In the genomic region with DNA sequence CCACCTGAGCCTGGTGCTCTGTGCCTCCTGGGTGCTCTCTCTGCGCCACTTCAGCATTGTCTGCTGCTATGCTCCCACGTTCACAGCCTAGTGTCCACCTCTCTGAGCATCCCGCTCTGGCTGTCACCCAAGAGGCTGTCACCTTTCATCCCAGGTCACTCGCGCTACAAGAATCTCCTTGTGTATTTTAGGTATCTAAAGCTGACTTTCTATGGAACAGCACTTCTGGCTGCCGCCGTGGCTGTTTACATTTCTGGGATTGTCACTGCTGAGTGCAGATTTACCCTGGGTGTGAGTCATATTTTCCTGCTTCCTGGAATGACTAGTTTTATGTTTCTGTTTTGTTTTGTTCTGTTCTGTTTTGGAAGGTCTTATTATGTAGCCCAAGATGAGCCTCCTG, we compare ENCODE assay signal across 11 mouse cellular contexts. TPM values are rescaled to one million over a fixed set of nuclear protein-coding genes. Genes with fewer than 3 reads are reported as not detected.
DNase-seq lines count a peak whose midpoint lies in the region; ATAC-seq and TF ChIP-seq lines count a peak whose summit lies in the region.
"Had no signal": no experiment of that assay in that cellular context is flagged by ENCODE, and none has a peak within 500 bp of the region (broad histone marks: within the 10 kb centered on the region; RNA-seq: fewer than 3 reads in every experiment).

No protein-coding gene starts in this region.

- no peak for TF ChIP-seq POLR2A in liver, adult 2 months (IDR thresholded peaks at IDR 0.05; ENCODE audit: extremely low read depth, insufficient read depth, low read length)
- TF ChIP-seq POLR2A in small intestine, adult 2 months (IDR thresholded peaks at IDR 0.05; ENCODE audit: low read depth, low read length): no peak

- peaks cover 34% of the 10 kb centered on the region for H3K79me2 ChIP-seq in liver, adult 2 months (ENCODE audit: control insufficient read depth, insufficient read depth, low read length)

- no peaks in the 10 kb centered on the region for H3K9me3 ChIP-seq in intestine, postnatal 0 days (ENCODE audit: control insufficient read depth)
- H3K9me3 ChIP-seq: hindbrain, embryonic 12.5 days had no signal

- ATAC-seq in intestine, postnatal 0 days: peak; percentile 1

- DNase-seq in heart, adult 11 months: peak; percentile 84
- no peak for DNase-seq in heart, adult 18-20 months
- DNase-seq in liver, adult 2 months (ENCODE audit: extremely low read depth, low read depth, low spot score): peak; percentile 14
- DNase-seq in liver: no peak
- no peak for DNase-seq in layer of hippocampus, postnatal 36 days
- DNase-seq in thymus, postnatal 36 days: no peak
- DNase-seq: B cell, adult 2 months had no signal

- peak overlapping the region; percentile 49 for H3K4me2 ChIP-seq in intestine, postnatal 0 days (replicated peaks; ENCODE audit: low read depth)
- H3K4me2 ChIP-seq: hindbrain, embryonic 12.5 days had no signal

- no peaks in the 10 kb centered on the region for H3K36me3 ChIP-seq in liver, adult 2 months (ENCODE audit: control insufficient read depth, insufficient read depth, low read length)
- no peaks in the 10 kb centered on the region for H3K36me3 ChIP-seq in intestine, postnatal 0 days (ENCODE audit: control insufficient read depth, insufficient read depth)
- H3K36me3 ChIP-seq in small intestine, adult 2 months (ENCODE audit: control insufficient read depth, insufficient read depth, low read length): no peaks in the 10 kb centered on the region
- H3K36me3 ChIP-seq: hindbrain, embryonic 12.5 days had no signal

- H3K27me3 ChIP-seq in liver, adult 2 months (ENCODE audit: control insufficient read depth, insufficient read depth, low read length): no peaks in the 10 kb centered on the region
- no peaks in the 10 kb centered on the region for H3K27me3 ChIP-seq in intestine, postnatal 0 days (replicated peaks; ENCODE audit: control insufficient read depth, insufficient read depth, low read length)
- H3K27me3 ChIP-seq in small intestine, adult 2 months (ENCODE audit: control insufficient read depth, insufficient read depth, low read length): no peaks in the 10 kb centered on the region
- H3K27me3 ChIP-seq: hindbrain, embryonic 12.5 days had no signal

- 26% methylated on average over 7 of the region's 7 CpGs for WGBS in liver, adult 2 months
- 29% methylated on average over 7 of the region's 7 CpGs for WGBS in intestine, postnatal 0 days
- 14% methylated on average over 7 of the region's 7 CpGs for WGBS in small intestine, adult 2 months

- TF ChIP-seq CTCF in liver, adult 2 months (IDR thresholded peaks at IDR 0.05; ENCODE audit: low read depth, low read length): no peak
- no peak for TF ChIP-seq CTCF in intestine, postnatal 0 days (IDR thresholded peaks at IDR 0.05; ENCODE audit: low read depth)
- TF ChIP-seq CTCF in small intestine, adult 2 months (IDR thresholded peaks at IDR 0.05; ENCODE audit: extremely low read depth, insufficient read length, insufficient replicate concordance, low read depth, low read length): no peak

- peaks cover 9% of the 10 kb centered on the region for H3K4me1 ChIP-seq in liver, adult 2 months (ENCODE audit: control insufficient read depth, insufficient read depth, low read length)
- H3K4me1 ChIP-seq in intestine, postnatal 0 days (replicated peaks; ENCODE audit: control insufficient read depth, insufficient read depth, low read length): 0 out of 2 replicates have a peak, but pooled peaks cover 18% of the 10 kb centered on the region
- H3K4me1 ChIP-seq in small intestine, adult 2 months (ENCODE audit: control insufficient read depth, insufficient read depth, insufficient read length, low read length): peaks cover 35% of the 10 kb centered on the region

- H3K4me3 ChIP-seq in liver, adult 2 months (ENCODE audit: insufficient read depth, low read depth, low read length): no peak overlapping the region
- no peak overlapping the region for H3K4me3 ChIP-seq in intestine, postnatal 0 days (ENCODE audit: low read depth, low read length)
- peak overlapping the region; percentile 2; the same call in 1 of the 2 replicates for H3K4me3 ChIP-seq in small intestine, adult 2 months (ENCODE audit: low read depth, low read length)
- H3K4me3 ChIP-seq: hindbrain, embryonic 12.5 days had no signal

- H3K27ac ChIP-seq in liver, adult 2 months (replicated peaks; ENCODE audit: insufficient read depth, low read depth, low read length): no peak overlapping the region
- H3K27ac ChIP-seq in intestine, postnatal 0 days (ENCODE audit: low read depth, low read length): peak overlapping the region; percentile 79
- H3K27ac ChIP-seq in small intestine, adult 2 months (ENCODE audit: insufficient read depth, low read depth, low read length): peak overlapping the region; percentile 98
- H3K27ac ChIP-seq: hindbrain, embryonic 12.5 days; liver, embryonic 14.5 days had no signal

- no peak overlapping the region for H3K9ac ChIP-seq in liver, adult 2 months (ENCODE audit: low read depth, low read length)
- no peak overlapping the region for H3K9ac ChIP-seq in intestine, postnatal 0 days (ENCODE audit: low read depth, low read length)
- H3K9ac ChIP-seq: hindbrain, embryonic 12.5 days; liver, embryonic 14.5 days had no signal

RNA-seq across cellular contexts. Expression of a gene that starts 21.3 kb away (rescaled TPM):
- total RNA-seq in heart, adult 18-20 months (2021): 10 to 100 TPM; 44.7 to 49.8 TPM
- 19.2 and 26.5 TPM in 2 replicates for total RNA-seq in liver, adult 2 months (2014; rRNA removed)
- polyA plus RNA-seq in liver, adult 2 months (2012; rRNA removed): 9.3 and 10.7 TPM in 2 replicates
- 29.3 and 34.7 TPM in 2 replicates for polyA plus RNA-seq in intestine, postnatal 0 days (2015; fragmentation: Nextera tagmentation; extraction: Ambion mirVana)
- polyA plus RNA-seq in small intestine, adult 2 months (2012; rRNA removed): 30.0 and 44.2 TPM in 2 replicates
- total RNA-seq in layer of hippocampus, postnatal 36 days (2021): 10 to 100 TPM; 63.5 to 78.5 TPM

Comparison
In these comparisons a context has a peak if more than half of its experiments do, and no peak if none do; other contexts are left out.
1. DNase-seq: peak in heart, adult 11 months (single experiment) and liver, adult 2 months (single experiment); none in heart, adult 18-20 months (0 of 2), liver (single experiment), layer of hippocampus, postnatal 36 days (0 of 2) and thymus, postnatal 36 days (0 of 2).